Mouse (Mus musculus): ENCODE results near the gene Hist1h2bp. TPM values are rescaled to one million over a fixed set of nuclear protein-coding genes. Genes with fewer than 3 reads are reported as not detected.
"Not testable (repeated sequence)": the region's sequence is repeated elsewhere in the genome, so short reads cannot be mapped to it uniquely, and the experiment has no call there.

Gene Hist1h2bp
- polyA plus RNA-seq, 1 experiment from 2014 or later = 1.1 TPM

GRCm38 (mm10) chr13:21795584-21795983 is 8.3 kb downstream of the Hist1h2bp start:
- H3K27ac ChIP-seq = no peak overlapping the region
- no peaks in the 10 kb centered on the region for H3K36me3 ChIP-seq (replicated peaks; ENCODE audit: control insufficient read depth, insufficient read depth)
- H3K9ac ChIP-seq = no peak overlapping the region
- 0 out of 2 replicates have a peak, but pooled peaks cover 5% of the 10 kb centered on the region for H3K4me1 ChIP-seq (replicated peaks; ENCODE audit: control insufficient read depth, insufficient read depth, low read length)
- WGBS = 92% methylated on average over 7 of the region's 7 CpGs
- no peak overlapping the region for H3K4me3 ChIP-seq (replicated peaks; ENCODE audit: low read length)
- H3K4me2 ChIP-seq (replicated peaks) = no peak overlapping the region
- H3K27me3 ChIP-seq (ENCODE audit: control insufficient read depth, insufficient read depth, low read length) = no peaks in the 10 kb centered on the region
- no peak for DNase-seq (ENCODE audit: low spot score)
- no peaks in the 10 kb centered on the region for H3K9me3 ChIP-seq (ENCODE audit: control insufficient read depth, low read length)
- ATAC-seq (ENCODE audit: low FRiP score) = no peak

- not testable (repeated sequence) for H3K4me1 ChIP-seq (replicated peaks; ENCODE audit: control insufficient read depth, insufficient read depth, low read length); H3K9me3 ChIP-seq (ENCODE audit: control insufficient read depth, low read length); H3K27me3 ChIP-seq (ENCODE audit: control insufficient read depth, insufficient read depth, low read length); H3K4me2 ChIP-seq (replicated peaks); H3K9ac ChIP-seq; DNase-seq (ENCODE audit: low spot score); H3K27ac ChIP-seq; H3K36me3 ChIP-seq (replicated peaks; ENCODE audit: control insufficient read depth, insufficient read depth); ATAC-seq (ENCODE audit: low FRiP score); H3K4me3 ChIP-seq (replicated peaks; ENCODE audit: low read length)
These were observed 9.9 kb downstream of the Hist1h2bp start for GRCm38 (mm10) chr13:21797163-21797562.

- H3K4me1 ChIP-seq (replicated peaks; ENCODE audit: control insufficient read depth, insufficient read depth, low read length); H3K9ac ChIP-seq; H3K36me3 ChIP-seq (replicated peaks; ENCODE audit: control insufficient read depth, insufficient read depth); H3K27me3 ChIP-seq (ENCODE audit: control insufficient read depth, insufficient read depth, low read length); H3K27ac ChIP-seq; H3K9me3 ChIP-seq (ENCODE audit: control insufficient read depth, low read length); DNase-seq (ENCODE audit: low spot score); H3K4me2 ChIP-seq (replicated peaks); H3K4me3 ChIP-seq (replicated peaks; ENCODE audit: low read length): not testable (repeated sequence)
- no CpG with 5 or more reads among the region's 4 CpGs for WGBS
- ATAC-seq (ENCODE audit: low FRiP score) = peak; percentile 70
These were observed 15.8 kb downstream of the Hist1h2bp start for GRCm38 (mm10) chr13:21803058-21803457.

- peak; percentile 98 for ATAC-seq (ENCODE audit: low FRiP score)
- not testable (repeated sequence) for H3K4me3 ChIP-seq (replicated peaks; ENCODE audit: low read length); H3K36me3 ChIP-seq (replicated peaks; ENCODE audit: control insufficient read depth, insufficient read depth); H3K9me3 ChIP-seq (ENCODE audit: control insufficient read depth, low read length); H3K27me3 ChIP-seq (ENCODE audit: control insufficient read depth, insufficient read depth, low read length); H3K9ac ChIP-seq; DNase-seq (ENCODE audit: low spot score); H3K27ac ChIP-seq; H3K4me2 ChIP-seq (replicated peaks); H3K4me1 ChIP-seq (replicated peaks; ENCODE audit: control insufficient read depth, insufficient read depth, low read length)
- WGBS = no CpG with 5 or more reads among the region's 23 CpGs
These were observed 22.8 kb downstream of the Hist1h2bp start, which contains the start of the genes Hist1h2bq and Hist1h2ao for GRCm38 (mm10) chr13:21810073-21810472. Gene Hist1h2bq, minus strand, starts transcription at chr13:21810197. Gene Hist1h2ao, plus strand, starts transcription at chr13:21810465.

DNA sequence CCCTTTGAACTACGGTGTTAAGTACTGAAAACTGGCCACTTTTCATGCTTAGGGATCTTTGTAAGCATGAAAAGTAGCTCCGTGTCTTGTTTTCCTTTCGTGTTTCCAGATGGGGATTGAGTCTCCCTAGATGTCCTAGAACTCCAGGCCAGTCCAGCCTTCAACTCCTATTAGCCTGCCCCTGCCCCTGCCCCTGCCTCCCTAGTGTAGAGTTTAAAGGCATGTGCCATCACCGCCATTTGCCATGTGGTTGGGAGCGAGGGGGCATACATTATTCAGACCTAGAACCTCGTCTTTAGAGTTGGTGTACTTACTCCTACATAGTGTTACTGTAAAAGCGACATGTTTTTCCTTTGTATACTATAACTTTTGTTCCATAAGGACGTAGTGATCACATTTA is 23.8 kb downstream of the Hist1h2bp start:
- WGBS = no CpG with 5 or more reads among the region's 8 CpGs
- H3K4me2 ChIP-seq (replicated peaks); H3K9me3 ChIP-seq (ENCODE audit: control insufficient read depth, low read length); H3K4me1 ChIP-seq (replicated peaks; ENCODE audit: control insufficient read depth, insufficient read depth, low read length); H3K27ac ChIP-seq; H3K4me3 ChIP-seq (replicated peaks; ENCODE audit: low read length); H3K36me3 ChIP-seq (replicated peaks; ENCODE audit: control insufficient read depth, insufficient read depth); H3K27me3 ChIP-seq (ENCODE audit: control insufficient read depth, insufficient read depth, low read length); H3K9ac ChIP-seq; DNase-seq (ENCODE audit: low spot score): not testable (repeated sequence)
- ATAC-seq (ENCODE audit: low FRiP score) = peak; percentile 26

DNA sequence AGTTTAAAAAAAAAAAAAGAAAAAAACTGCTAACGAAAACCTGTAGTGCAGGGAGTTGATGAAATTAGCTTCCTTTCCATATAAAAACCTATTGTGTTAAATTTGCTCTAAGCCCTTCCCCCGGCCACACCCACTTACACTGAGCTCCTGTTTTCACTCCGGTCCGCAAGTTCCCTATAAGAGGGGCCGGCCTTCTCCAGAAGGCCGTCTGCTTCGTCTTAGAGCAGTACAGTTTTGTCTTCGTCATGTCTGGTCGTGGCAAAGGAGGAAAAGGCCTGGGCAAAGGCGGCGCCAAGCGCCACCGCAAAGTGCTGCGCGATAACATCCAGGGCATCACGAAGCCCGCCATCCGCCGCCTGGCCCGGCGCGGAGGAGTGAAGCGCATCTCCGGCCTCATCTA is 24.3 kb downstream of the Hist1h2bp start, which contains the start of gene Hist1h4m:
Gene Hist1h4m, plus strand, starts transcription at position 208 of the 400 bp plus-strand sequence.
- not testable (repeated sequence) for H3K27me3 ChIP-seq (ENCODE audit: control insufficient read depth, insufficient read depth, low read length); H3K4me1 ChIP-seq (replicated peaks; ENCODE audit: control insufficient read depth, insufficient read depth, low read length); H3K4me3 ChIP-seq (replicated peaks; ENCODE audit: low read length); DNase-seq (ENCODE audit: low spot score); H3K27ac ChIP-seq; H3K36me3 ChIP-seq (replicated peaks; ENCODE audit: control insufficient read depth, insufficient read depth); H3K9me3 ChIP-seq (ENCODE audit: control insufficient read depth, low read length); H3K9ac ChIP-seq
- WGBS = no CpG with 5 or more reads among the region's 24 CpGs
- ATAC-seq (ENCODE audit: low FRiP score) = peak; percentile 67
- peak within 1 kb of the TSS; percentile 47 for H3K4me2 ChIP-seq (replicated peaks)

- not testable (repeated sequence) for H3K4me3 ChIP-seq (replicated peaks; ENCODE audit: low read length); H3K27ac ChIP-seq; H3K27me3 ChIP-seq (ENCODE audit: control insufficient read depth, insufficient read depth, low read length); H3K4me1 ChIP-seq (replicated peaks; ENCODE audit: control insufficient read depth, insufficient read depth, low read length); DNase-seq (ENCODE audit: low spot score); H3K36me3 ChIP-seq (replicated peaks; ENCODE audit: control insufficient read depth, insufficient read depth); H3K9ac ChIP-seq; H3K9me3 ChIP-seq (ENCODE audit: control insufficient read depth, low read length)
- peak; percentile 19 for ATAC-seq (ENCODE audit: low FRiP score)
- H3K4me2 ChIP-seq (replicated peaks) = peak overlapping the region; percentile 47
- 0% methylated on average over 13 of the region's 14 CpGs for WGBS
These were observed 24.8 kb downstream of the Hist1h2bp start for GRCm38 (mm10) chr13:21812092-21812491.

- H3K27me3 ChIP-seq (ENCODE audit: control insufficient read depth, insufficient read depth, low read length); H3K9me3 ChIP-seq (ENCODE audit: control insufficient read depth, low read length); DNase-seq (ENCODE audit: low spot score); H3K4me3 ChIP-seq (replicated peaks; ENCODE audit: low read length); H3K36me3 ChIP-seq (replicated peaks; ENCODE audit: control insufficient read depth, insufficient read depth); H3K27ac ChIP-seq; H3K4me1 ChIP-seq (replicated peaks; ENCODE audit: control insufficient read depth, insufficient read depth, low read length); ATAC-seq (ENCODE audit: low FRiP score); H3K9ac ChIP-seq; H3K4me2 ChIP-seq (replicated peaks): not testable (repeated sequence)
- 76% methylated on average over 6 of the region's 16 CpGs for WGBS
These were observed 33.0 kb downstream of the Hist1h2bp start for GRCm38 (mm10) chr13:21820082-21820890.

GRCm38 (mm10) chr13:21828511-21828910 is 41.2 kb downstream of the Hist1h2bp start:
- Histone ChIP-seq H3K4me1 (replicated peaks; ENCODE audit: control insufficient read depth, insufficient read depth, low read length) (no peaks in the 10 kb centered on the region), H3K9ac (no peak overlapping the region), H3K36me3 (replicated peaks; ENCODE audit: control insufficient read depth, insufficient read depth) (no peaks in the 10 kb centered on the region), H3K27me3 (ENCODE audit: control insufficient read depth, insufficient read depth, low read length) (no peaks in the 10 kb centered on the region), H3K4me3 (replicated peaks; ENCODE audit: low read length) (no peak overlapping the region), H3K9me3 (ENCODE audit: control insufficient read depth, low read length) (no peaks in the 10 kb centered on the region), H3K4me2 (replicated peaks) (no peak overlapping the region), H3K27ac (no peak overlapping the region)
- 82% methylated on average over 3 of the region's 3 CpGs for WGBS
- ATAC-seq (ENCODE audit: low FRiP score) = no peak
- no peak for DNase-seq (ENCODE audit: low spot score)
